Mouse (Mus musculus): ENCODE data around the gene Slco6d1. TPM values are rescaled to one million over a fixed set of nuclear protein-coding genes. Genes with fewer than 3 reads are reported as not detected.
"Not testable (repeated sequence)": the region's sequence is repeated elsewhere in the genome, so short reads cannot be mapped to it uniquely, and the experiment has no call there.

The Slco6d1 gene
- total RNA-seq (2021), result not detected
- long read RNA-seq, result 0 reads

DNA sequence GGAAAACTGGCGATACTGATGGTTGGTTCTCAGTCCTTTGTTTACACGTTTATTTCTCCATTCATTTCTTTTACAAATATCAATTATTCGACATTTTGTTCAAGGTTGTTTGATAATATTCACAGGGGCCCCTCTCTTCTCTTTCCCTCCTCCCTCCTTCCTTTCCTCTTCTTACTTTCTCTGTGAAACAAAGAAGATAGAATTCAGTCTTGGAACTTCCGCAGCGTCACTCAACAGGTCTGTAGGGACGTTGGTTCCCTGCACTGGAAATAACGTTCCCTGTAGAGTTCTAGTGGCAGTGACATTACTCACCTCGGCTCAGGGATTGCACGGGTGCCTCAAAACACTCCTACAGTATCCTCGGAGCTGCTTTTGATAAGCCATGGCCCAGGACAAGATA, at the start of gene Slco6d1:
Gene Slco6d1 (plus strand): TSS at position 301 of the 400 bp plus-strand sequence.
- no peak for DNase-seq (ENCODE audit: low spot score in 2 of 2)

DNA sequence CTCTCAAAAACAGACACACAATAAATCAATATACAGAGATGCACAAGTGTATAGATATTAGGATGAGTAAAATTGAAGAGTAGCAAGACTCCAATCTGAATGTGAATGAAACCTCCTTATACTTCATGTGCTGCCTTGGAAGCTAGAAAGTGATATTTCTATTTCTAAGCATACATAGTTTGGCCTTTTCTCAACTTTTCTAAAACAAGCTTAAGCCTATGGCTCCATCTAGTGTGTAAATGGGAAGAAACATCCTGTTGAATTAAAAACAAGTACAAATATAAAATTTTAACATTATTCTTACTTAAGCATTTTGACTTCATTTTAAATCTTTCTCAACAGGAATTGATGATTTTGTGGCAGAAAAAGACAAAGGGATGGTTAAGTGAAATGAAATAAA, 28.9 kb upstream of the Slco6d1 start:
- DNase-seq (ENCODE audit: low spot score in 2 of 2), result peak in 1 of 2 experiments; percentile 20

DNA sequence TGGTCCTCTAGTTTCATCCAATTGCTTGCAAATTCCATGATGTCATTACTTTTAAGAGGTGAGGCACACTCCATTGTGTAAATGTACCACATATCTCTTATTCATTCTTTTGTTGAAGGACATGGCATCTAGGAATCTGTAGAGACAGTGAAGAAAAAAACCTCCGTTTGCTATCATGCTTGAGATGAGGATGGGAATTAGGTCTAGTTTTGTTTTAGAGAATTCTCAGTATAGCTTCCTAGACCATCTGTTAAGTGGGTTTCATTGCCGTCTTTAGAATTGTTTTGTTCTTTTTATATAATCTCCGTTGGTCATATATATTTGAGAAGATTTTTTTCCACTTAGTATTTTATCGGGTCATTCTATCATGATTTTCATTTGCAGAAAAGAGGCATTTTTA, 27.0 kb downstream of the Slco6d1 start:
- DNase-seq (ENCODE audit: low spot score in 2 of 2), result no peak

DNA sequence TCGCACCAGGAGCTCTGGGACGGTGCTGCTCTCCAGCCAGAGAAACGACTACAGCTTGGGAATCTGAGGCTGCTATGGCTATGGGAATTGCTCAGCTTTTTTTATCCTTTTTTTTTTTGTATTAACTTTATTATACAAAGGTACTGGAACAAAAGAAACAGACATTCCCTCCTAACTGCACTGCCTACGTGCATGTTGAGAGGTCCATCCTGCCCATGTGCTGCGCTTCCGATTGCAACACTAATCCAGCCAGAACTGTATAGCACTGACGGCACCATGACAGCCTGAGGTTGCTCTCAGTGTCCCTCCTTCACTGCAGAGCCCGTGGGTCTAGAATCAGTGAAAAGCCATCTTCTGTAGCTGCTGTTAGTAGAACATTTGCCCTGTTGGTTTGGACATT, 38.3 kb downstream of the Slco6d1 start:
- not testable (repeated sequence) for DNase-seq (ENCODE audit: low spot score in 2 of 2)

DNA sequence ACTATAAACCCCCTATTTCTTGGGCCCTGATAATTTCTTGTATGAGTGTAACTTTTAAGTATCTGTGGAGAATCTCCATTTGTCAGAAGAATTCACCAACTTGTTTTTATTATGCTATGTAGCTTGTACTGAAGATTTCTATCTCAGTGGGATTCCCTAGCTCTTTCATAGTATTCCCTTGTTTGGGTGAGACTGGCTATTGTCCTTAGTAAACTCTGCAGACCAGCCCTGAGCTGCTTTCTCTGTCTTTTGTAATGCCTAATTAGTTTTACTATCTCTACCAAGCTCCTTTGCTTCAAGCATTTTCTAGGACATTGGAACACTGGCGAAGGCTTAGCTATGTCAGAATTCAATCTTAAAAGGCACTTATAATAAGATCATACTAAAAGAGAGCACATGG, 55.5 kb downstream of the Slco6d1 start:
- not testable (repeated sequence) for DNase-seq (ENCODE audit: low spot score in 2 of 2)

DNA sequence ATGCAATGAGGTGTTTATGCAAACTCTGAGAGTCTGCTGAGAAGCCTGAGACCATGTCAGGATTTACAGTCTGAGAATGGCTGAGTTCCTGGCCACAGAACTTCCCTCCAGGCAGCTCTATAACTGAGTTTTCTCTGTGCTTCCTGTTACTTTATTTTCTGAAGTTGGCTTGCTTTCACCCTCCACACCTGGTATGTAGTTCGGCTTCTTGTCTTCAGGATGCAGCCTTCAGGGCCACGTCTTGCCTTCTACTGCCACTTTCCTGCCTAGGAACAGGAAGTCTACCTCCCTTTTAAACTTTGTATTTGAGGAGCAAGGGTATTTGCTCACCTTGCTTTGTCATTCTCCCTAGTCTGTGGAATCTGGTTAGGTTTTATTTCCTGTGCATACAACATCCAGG, 58.3 kb downstream of the Slco6d1 start:
- DNase-seq (ENCODE audit: low spot score in 2 of 2), result no peak

DNA sequence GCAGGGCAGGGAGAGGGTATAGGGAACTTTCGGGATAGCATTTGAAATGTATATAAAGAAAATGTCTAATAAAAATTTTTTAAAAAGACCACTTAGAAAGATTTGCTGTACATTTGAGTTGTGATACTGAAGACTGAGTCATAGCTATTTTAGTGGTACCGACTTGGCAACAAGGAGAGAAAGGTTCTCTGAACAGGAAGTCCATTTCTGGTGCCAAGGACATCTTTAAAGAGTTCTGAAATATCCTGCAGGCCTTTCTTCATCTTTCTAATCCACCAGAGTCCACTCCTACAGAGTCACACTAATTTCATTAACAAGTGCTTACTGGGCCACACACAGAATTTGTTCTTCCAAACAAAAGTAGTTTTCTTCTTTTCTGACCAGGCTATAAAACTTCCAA, 85.1 kb downstream of the Slco6d1 start:
- DNase-seq (ENCODE audit: low spot score in 2 of 2), result no peak

DNA sequence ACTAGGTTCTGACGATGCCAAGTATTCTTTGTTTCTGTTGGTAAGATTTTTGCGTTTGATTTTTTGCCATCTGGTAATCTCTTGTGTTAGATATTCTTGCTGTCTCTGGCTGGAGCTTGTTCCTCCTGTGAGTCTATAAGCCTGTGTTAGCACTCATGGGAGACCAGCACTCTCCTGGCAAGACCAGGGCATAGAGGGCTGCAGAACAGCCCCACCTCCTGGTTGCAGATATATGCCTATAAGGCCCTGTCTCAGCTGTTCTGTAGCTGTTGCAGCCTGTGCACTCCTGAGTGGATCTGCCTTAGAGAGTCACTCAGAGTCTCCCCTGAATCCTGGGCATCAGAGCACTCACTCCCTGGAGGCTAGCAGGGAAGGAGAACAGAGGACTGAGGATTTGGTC, 102.1 kb downstream of the Slco6d1 start:
- no peak for DNase-seq (ENCODE audit: low spot score in 2 of 2)

DNA sequence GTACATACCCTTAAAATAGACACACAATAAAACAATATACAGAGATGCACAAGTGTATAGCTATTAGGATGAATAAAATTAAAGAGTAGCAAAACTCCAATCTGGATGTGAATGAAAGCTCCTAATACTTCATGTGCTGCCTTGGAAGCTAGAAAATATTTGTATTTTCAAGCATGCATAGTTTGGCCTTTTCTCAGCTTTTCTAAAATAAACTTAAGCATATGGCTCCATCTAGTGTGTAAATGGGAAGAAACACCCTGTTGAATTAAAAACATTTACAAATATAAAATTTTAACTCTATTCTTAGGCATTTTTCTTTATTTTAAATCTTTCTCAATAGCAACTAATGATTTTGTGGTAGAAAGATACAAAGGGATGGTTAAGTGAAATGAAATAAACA, 102.6 kb downstream of the Slco6d1 start:
- DNase-seq (ENCODE audit: low spot score in 2 of 2), result peak in 1 of 2 experiments; percentile 6

DNA sequence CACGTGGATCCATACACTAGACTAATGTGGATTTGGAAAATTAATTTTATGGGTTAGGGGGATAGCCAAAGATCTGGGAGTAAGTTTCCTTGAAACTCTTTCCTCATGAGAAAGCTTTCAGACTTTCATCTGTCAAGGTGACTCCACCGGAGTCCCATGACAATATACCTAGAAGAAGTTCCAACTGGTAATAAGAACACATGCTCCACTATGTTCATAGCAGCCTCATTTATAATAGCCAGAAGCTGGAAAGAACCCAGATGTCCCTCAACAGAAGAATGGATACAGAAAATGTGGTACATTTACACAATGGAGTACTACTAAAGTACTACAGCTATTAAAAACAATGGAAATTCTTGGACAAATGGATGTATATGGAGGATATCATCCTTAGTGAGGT, 107.4 kb downstream of the Slco6d1 start:
- not testable (repeated sequence) for DNase-seq (ENCODE audit: low spot score in 2 of 2)

DNA sequence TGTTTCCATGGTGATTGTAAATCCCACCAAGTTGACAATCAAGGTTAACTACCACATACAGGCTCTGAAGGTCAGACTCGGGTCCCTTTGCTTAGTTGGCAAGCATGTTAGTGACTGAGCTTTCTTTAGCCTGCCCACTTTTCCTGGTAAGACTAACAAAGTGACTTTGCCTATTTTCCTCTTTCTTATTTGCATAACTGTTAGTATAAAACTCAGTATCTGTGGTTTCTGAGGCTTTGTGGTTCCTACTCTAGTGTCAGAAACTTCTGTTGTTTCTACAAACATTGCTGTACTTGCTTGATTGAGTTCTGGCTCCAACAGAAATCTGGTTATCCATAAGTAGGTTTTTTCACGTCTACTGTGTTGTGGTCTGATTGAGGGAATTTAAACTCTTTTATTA, 124.4 kb downstream of the Slco6d1 start:
- DNase-seq (ENCODE audit: low spot score in 2 of 2), result no peak

DNA sequence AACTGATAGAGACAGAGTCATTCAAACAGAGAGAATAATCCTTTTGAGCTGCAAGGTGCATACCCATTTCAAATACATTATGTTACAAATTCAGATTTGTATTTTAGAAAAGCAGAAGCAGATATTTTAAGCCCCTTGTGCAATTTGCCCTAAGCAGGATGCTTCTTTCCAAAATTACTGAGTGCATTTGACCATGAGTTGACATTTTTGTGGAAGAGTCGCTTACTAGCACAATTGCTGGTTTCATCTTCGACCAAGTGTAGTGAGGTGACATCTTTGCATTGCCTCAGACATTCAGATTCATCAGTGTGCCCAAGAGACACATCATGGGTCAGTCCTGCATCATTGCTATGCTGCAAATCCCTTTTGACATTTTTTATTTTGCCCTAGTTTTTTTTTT, 133.5 kb downstream of the Slco6d1 start:
- no peak for DNase-seq (ENCODE audit: low spot score in 2 of 2)

DNA sequence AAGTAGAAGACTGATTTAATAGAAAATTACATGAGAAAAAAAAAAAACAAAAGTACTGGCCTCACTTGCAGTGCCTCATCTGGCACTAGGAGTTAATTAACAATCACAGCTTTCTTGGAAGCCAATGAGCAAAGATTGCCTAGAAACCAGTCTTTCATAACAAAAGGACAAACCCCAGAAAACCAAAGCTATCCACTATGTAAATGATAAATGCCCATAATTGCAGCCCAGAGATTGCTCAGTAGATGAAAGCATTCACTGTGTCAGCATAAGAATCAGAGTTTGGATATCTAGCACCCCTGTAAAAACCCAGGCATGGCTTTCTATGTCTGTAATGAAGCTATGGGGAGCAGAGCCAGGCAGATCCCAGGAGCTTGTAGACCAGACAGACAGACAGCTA, 144.8 kb downstream of the Slco6d1 start:
- DNase-seq (ENCODE audit: low spot score in 2 of 2), result peak in 1 of 2 experiments; percentile 2

Small RNA genes within 50 kb of the gene (microRNA-seq; reads per million reads assigned to microRNA genes)
- gene Gm26134, result 0 reads per million in 2 experiments
